Mouse (Mus musculus): ENCODE measurements around the gene Pnpla8.

DNA sequence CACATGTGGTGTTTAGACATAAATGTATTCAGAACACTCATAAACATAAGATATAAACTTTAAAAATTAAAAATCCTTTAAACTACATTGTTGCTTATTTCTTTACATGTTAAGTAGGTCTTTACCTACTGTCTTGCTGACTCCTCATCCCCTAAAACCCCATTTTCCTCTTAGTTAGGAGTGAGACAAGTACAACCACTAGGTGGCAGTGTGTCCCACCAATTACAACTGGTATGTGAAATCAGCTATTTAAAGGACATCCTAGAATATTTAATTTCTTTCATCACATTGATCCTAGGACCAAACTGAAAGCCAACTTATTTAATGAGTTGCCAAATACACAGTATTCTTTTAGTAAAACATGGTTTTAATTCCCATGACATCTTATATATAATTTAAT lies 71.1 kb downstream of the Pnpla8 start:
- peak; percentile 69; the same call in 1 of the 2 replicates for TF ChIP-seq CTCF (IDR thresholded peaks at IDR 0.05; ENCODE audit: low read depth, low read length)
- TF ChIP-seq GATA1 (IDR thresholded peaks at IDR 0.05; ENCODE audit: borderline replicate concordance, low read length), result no peak
- no peak for TF ChIP-seq TAL1 (conservative IDR thresholded peaks at IDR 0.05; ENCODE audit: low read depth, low read length)
- TF ChIP-seq POLR2AphosphoS5 (IDR thresholded peaks at IDR 0.05; ENCODE audit: insufficient replicate concordance, low read depth, low read length), result no peak

Data from G1E (cell line).